Mouse (Mus musculus) layer of hippocampus, adult 2 months (tissue): ENCODE measurements around the gene Rdh1. TPM values are rescaled to one million over a fixed set of nuclear protein-coding genes. Genes with fewer than 3 reads are reported as not detected.

ENCODE experiments used
- DNase-seq, 2 experiments: peaks; one replicate each; pipeline ENCODE4 v3.0.0; 2022; ENCODE audit warnings: low spot score in 2 of 2
- H3K27ac ChIP-seq: fragments of 200-600 bp; 2 replicates; pipeline ENCODE4 v1.8.1; 2022
- H3K4me3 ChIP-seq: fragments of 200-600 bp; 2 replicates; pipeline ENCODE4 v1.8.1; 2022; ENCODE audit warnings: mild to moderate bottlenecking
- CTCF ChIP-seq: fragments of 200-600 bp; conservative IDR thresholded peaks from 2 replicates; pipeline ENCODE4 v1.8.1; 2022; ENCODE audit warnings: antibody characterized with exemption, mild to moderate bottlenecking, moderate library complexity
- long read RNA-seq, 2 experiments: library from polyadenylated mRNA; stranded (forward); transcript quantifications; one replicate each; pipeline ENCODE4 v2.0.0; 2021; ENCODE audit warnings: borderline mapping rate in 2 of 2
- total RNA-seq, 2 experiments: library from RNA; stranded (reverse); gene quantifications; 2 replicates each; pipeline ENCODE4 v1.2.3; 2021

Rdh1 gene
- total RNA-seq: under 1 TPM in 1 of 2 experiments, not detected in 1; 0.18 TPM
- long read RNA-seq, experiment 1: 0 reads
- long read RNA-seq, experiment 2: 0 reads

DNA sequence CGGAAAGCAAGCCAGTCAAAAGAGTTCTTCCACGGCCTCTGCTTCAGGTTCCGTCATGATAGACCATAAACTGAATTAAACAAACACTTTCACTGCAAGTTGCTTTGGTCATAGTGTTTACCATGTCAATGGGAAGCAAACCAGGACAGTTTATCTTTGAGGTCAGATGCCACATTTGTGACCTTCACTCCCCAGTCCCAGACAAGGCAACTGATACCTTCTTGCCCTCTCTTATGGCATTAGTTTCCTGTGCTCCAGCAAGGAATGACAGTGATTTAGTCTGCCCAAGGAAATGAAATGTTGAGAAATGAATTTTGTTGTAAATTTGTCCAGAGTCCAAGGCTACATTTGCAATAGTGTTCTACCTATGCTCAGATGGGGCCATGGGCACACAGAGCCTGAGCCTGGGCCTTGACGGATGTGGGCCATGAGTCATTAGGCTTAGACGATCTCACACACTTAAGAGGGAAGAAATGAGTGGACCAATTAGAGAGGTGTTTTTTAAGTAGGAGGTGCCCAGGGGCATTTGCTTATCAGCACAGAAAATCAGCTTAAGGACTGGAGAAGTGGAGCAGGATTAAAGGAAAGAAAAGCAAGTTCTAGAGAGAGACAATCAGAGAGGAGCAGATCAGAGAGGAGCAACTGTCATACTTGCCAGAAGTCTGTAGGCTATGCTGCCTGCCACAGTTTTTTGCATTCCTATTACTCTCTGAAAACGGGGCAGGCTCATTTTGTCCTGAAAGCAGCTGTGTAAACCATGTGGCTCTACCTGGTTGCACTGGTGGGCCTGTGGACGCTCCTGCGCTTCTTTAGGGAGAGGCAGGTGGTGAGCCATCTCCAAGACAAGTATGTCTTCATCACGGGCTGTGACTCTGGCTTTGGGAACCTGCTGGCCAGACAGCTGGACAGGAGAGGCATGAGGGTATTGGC is at the start of gene Rdh1, which contains the start of gene Rdh16f1:
Gene Rdh1, plus strand, starts transcription at position 541 of the 930 bp plus-strand sequence.
Gene Rdh16f1, plus strand, starts transcription at position 607 of the 930 bp plus-strand sequence.
- no peak for DNase-seq
- H3K27ac ChIP-seq: no peak within 1 kb of the TSS
- TF ChIP-seq CTCF: no peak
- no peak within 1 kb of the TSS for H3K4me3 ChIP-seq

DNA sequence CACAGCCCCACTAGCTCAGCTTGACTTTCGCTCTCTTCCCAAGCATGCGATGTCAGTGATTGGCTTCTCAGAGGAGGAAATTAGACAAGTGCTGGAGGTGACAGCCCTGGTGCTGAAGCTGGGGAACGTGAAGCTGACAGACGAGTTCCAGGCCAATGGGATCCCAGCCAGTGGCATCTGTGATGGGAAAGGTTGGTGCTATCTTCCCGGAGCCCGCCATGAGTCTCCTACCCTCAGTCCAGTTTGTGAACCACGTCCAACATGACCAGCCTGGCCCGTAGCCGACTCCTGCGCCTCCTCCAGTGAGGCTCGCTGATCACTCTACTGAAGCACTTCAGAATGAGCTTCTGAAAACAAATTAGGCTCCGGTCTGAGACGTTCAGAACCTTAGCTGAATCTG is 49.2 kb upstream of the Rdh1 start:
- no peak for DNase-seq
- no peak for TF ChIP-seq CTCF
- Histone ChIP-seq H3K4me3 (no peak overlapping the region), H3K27ac (no peak overlapping the region)

DNA sequence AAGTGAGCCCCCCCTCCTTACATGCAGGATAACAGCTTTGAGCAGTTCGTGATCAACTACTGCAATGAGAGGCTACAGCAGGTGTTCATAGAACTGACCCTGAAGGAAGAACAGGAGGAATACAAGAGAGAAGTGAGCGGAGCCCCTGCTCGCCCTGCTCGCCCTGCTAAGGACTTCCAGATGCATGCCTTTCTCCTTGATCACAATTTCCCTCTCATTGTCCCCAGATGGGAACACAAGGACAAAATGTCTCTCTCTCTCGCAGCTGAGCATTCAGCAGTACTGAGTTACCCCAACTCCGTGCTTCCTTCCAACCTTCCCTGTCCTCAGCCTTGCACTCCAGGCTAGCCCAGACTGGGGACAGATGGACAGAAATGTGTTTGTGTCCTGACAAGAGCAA is 46.8 kb upstream of the Rdh1 start:
- TF ChIP-seq CTCF: no peak
- Histone ChIP-seq H3K4me3 (no peak overlapping the region), H3K27ac (no peak overlapping the region)
- DNase-seq: no peak

DNA sequence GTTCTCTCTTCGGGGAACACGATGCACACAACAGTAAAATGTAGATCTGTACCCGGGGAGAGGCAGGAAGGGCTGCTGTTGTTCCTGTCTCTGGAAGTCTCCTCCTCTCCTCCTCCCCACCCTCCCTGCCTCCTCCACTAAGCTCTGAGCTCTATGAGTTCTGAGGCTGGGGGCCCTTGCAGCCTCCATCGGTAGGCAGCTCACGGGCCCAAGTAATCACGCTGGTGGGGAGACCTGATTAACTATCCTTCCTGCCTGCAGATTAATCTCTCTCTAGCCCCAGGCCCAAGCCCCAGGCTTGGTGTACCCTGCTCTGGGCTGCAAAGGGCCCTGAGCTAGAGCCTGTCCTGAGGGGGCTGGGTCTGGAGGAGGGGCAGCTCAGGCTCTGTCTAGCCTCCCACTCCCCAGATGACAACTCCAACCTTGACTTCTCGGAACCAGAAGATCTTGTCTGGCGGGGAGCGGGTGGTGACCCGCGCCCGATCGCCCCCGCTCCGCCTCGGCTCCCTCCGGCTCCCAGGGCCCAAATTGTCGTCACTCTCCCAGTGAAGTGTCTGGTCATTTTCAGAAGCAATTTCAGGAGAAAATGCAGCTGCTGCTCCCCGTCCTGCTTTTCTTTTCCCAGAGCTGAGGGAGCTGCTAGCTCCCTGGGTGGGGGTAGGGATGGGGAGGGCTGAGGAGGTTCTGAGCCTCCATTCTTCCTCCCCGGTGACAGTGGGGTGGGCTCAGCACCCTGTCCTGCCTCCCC is 37.7 kb upstream of the Rdh1 start:
- H3K27ac ChIP-seq: peak overlapping the region; percentile 83
- peak in 1 of 2 experiments; percentile 32 for DNase-seq
- no peak for TF ChIP-seq CTCF
- H3K4me3 ChIP-seq: peak overlapping the region; percentile 22; the same call in 1 of the 2 replicates

DNA sequence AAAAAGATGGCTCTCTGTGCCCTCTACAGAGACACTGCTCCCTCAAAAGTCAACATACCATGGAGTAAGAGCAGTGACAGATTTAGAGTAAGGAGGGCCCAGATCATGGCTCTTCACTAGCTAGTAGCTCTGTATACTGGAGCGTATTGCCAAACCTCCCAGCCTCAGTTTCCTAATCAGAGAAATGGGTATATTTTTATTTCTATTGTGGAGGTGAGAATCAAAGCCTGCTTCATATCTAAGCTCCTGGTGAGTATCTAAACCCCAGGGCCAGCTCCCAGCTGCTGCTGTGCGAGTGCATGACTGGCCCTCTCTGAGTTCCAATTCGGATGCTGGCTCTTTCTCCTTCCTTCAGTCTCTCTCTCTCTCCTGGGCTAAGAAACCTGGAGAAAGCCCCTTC is 35.3 kb upstream of the Rdh1 start, which contains the start of gene Tac2:
Gene Tac2, plus strand, starts transcription at position 301 of the 400 bp plus-strand sequence.
- no peak for DNase-seq
- TF ChIP-seq CTCF: no peak
- H3K4me3 ChIP-seq: no peak within 1 kb of the TSS
- H3K27ac ChIP-seq: no peak within 1 kb of the TSS

DNA sequence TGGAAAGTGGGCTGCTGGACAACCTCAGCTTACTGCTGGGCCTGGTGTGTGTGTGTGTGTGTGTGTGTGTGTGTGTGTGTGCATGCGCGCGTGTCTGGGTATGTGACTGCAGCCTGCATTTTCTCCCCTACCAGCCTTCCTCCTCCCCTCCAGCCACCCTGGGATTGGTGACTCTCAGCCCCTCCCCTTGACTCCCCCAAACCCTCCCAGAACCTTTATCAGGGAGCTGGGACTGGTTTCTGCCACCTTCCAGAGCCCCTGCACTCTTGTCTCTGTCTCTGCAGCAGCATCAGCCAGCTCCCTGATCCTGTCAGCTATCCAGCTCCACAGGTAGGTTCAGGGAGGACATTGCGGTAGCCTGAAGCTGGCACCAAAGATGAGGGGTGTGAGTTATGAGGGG is 34.4 kb upstream of the Rdh1 start:
- no peak for DNase-seq
- H3K27ac ChIP-seq: no peak overlapping the region
- no peak for TF ChIP-seq CTCF
- no peak overlapping the region for H3K4me3 ChIP-seq

DNA sequence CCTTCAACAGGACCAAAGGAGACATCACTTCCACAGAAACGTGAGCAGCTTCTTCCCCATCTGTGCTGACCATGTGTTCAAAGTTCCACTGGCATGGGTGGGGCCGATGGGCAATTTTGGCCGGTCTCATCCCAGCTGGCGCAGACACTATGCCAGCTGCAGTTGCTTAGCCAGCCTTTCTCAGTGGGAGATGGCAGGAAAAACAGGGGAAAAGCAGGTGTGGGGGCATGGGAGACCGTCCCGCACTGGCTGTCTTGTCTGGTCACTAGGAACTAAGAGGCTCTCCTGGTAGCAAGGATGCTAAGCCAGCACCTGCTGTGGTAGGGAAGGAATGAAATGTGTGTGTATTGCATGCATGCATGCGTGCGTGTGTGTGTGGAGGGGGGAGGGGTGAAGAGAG is 31.1 kb upstream of the Rdh1 start:
- no peak for DNase-seq
- TF ChIP-seq CTCF: no peak

DNA sequence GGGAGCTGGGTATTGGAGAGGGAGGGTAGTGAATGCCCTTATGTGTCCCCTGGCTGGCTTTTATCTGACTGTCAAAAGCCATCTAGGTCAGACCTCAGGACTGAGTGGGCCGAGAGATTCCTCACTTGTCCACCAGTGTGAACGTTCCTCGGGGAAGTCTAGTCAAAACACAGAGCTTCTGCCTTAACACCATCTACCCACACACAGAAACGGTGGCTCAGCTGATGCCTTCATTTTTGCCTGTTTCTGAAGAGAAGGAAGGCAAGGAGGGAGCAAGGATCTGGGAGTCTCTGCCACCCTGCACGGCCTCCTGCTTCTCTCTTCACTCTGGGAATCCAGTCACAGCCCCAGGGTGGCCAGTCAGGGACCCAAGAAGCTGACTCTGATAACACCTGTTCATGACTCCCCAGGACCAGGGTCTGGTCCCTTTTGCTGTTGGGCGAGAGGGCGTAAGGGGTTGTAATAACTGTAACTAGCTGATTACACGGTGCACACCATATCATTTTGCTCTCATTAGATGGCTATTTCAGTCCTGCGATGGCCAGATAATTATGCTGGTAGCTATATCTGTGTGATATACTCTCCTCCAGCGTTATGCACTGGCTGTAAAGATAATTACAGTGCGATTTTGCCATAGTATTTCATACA is 29.1 kb upstream of the Rdh1 start:
- Histone ChIP-seq H3K27ac (no peak overlapping the region), H3K4me3 (no peak overlapping the region)

More for the DNA sequence above, 31.1 kb upstream of the Rdh1 start:
- no peak overlapping the region for H3K27ac ChIP-seq
- no peak overlapping the region for H3K4me3 ChIP-seq

DNA sequence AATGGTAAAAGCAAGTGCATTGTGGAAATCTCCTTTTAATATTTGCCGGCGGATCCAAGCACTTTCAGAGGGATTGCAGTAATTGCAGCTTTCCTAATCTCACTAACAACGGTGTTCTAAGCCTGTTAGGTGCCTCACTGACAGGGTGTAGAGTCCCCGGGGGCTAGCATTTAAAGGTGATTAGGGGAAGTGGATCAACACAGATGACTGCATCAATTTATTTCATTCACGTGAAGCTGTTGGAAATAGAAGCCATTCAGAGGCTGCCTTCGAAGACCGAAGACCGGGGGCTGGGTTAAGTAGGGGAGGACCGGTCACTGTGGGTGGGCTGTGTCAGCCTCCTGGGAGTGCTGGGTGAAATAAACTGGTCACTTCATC is 28.6 kb upstream of the Rdh1 start:
- no peak for TF ChIP-seq CTCF
- no peak for DNase-seq

More for the DNA sequence above, 29.1 kb upstream of the Rdh1 start:
- no peak for TF ChIP-seq CTCF
- DNase-seq: no peak

DNA sequence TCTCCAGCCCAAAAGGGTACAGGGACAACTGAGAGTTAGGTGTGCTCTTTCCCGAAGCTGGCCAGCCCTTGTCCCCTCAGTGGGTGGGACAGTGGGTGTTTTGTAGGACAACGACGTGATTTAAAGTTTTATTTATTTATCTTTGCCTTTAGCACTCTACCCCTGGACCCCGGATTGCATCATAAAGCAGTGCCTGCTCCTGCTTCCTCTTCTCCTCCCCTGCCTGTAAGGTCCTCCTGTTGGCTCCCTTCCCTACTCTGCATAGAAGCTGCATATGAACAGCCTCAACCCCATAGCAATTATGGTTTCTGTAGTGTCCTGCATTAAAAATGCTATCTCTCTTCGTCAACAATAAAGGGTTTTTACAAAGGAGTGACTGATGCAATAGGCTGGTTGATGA is 28.1 kb upstream of the Rdh1 start:
- no peak for TF ChIP-seq CTCF
- no peak for DNase-seq
- no peak overlapping the region for H3K4me3 ChIP-seq
- no peak overlapping the region for H3K27ac ChIP-seq

More for the DNA sequence above, 28.6 kb upstream of the Rdh1 start:
- H3K4me3 ChIP-seq: no peak overlapping the region
- H3K27ac ChIP-seq: no peak overlapping the region

DNA sequence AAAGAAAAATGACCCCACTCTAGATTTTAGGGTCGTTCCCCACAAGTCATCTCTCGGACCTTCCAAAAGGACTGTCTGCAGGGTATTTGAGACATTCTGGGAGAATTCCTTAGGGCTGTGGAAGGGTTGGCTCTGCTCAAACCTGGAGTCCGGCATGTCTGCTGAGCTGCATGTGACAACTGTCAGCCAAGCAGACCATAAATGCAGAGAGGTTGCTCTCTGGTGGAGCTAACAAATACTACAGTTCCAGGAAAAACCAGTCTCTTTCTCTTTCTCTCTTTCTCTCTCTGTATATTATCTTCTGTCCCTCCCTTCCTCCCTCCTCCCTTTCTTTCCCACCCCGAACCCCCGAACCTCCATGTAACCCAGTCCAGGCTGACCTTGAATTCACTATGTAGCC is 25.1 kb upstream of the Rdh1 start:
- peak in 1 of 2 experiments; percentile 35 for DNase-seq
- H3K4me3 ChIP-seq: no peak overlapping the region
- peak; percentile 78 for TF ChIP-seq CTCF
- H3K27ac ChIP-seq: no peak overlapping the region

DNA sequence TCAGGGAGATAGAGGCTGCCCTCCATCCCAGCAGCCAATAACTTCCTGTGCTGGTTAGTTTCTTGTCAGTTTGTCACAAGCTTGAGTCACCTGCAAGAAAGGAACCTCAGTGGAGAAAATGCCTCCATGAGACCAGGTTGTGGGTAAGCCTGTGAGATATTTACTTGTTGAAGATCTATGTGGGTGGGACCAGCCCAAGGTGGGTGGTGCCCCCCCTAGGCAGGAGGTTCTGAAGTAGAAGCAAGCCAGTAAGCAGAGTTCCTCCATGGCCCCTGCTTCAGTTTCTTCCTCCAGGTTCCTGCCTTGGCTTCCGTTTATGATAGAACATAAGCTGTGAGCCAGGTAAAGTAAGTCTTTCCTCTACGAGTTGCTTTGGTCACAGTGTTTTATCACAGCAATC is 23.3 kb upstream of the Rdh1 start:
- no peak for DNase-seq
- no peak for TF ChIP-seq CTCF

DNA sequence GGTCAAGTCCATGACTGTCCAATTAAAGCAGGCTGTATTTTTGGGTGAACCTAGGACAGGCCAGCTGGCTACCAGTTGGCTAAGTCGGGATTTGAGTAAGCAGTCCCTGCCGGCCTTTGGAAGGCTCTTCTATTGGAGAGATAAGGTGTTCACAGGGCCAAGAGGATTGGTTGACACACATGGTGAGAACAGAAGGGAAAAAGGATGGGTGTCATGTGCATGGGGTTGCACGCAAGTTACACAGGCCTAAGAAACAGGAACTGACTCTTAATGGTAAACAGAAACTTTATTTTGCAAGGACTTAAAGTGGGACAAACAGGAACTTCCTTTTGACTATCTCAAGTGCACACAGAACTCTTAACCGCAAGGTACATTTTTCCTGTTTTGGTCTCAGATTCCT is 22.6 kb upstream of the Rdh1 start:
- TF ChIP-seq CTCF: no peak
- DNase-seq: no peak
- Histone ChIP-seq H3K4me3 (no peak overlapping the region), H3K27ac (no peak overlapping the region)

More for the DNA sequence above, 23.3 kb upstream of the Rdh1 start:
- H3K27ac ChIP-seq: no peak overlapping the region
- H3K4me3 ChIP-seq: no peak overlapping the region
